Mouse (Mus musculus): ENCODE data around the gene Acbd6.
A peak's percentile ranks its signal among the peaks of the same experiment; 100 is the strongest.

Gene Acbd6

GRCm38 (mm10) chr1:155724301-155724700, 166.4 kb downstream of the Acbd6 start:
- DNase-seq, result no peak

GRCm38 (mm10) chr1:155725876-155726275, 168.0 kb downstream of the Acbd6 start:
- no peak for DNase-seq

GRCm38 (mm10) chr1:155727830-155728229, 169.9 kb downstream of the Acbd6 start:
- DNase-seq, result no peak

GRCm38 (mm10) chr1:155729113-155729795, 171.3 kb downstream of the Acbd6 start:
- no peak for DNase-seq

GRCm38 (mm10) chr1:155731156-155731555, 173.2 kb downstream of the Acbd6 start:
- DNase-seq, result no peak

- DNase-seq, result no peak
These were observed 178.3 kb downstream of the Acbd6 start for GRCm38 (mm10) chr1:155736096-155736825.

GRCm38 (mm10) chr1:155737017-155737808, 179.3 kb downstream of the Acbd6 start:
- DNase-seq, result peak in 1 of 2 experiments; percentile 40

GRCm38 (mm10) chr1:155737809-155738383, 180.0 kb downstream of the Acbd6 start:
- no peak for DNase-seq

Data from cerebellum, postnatal 10 days (tissue).